Mouse (Mus musculus) left cerebral cortex, adult 18-20 months (tissue): ENCODE measurements at regions not wholly inside any gene's neighbourhood (a gene's known extent, or its start where the extent isn't known, plus 50 kb on each side); places are given as distances from the start of the nearest gene placed in this dataset.
"Not testable (repeated sequence)": the region's sequence is repeated elsewhere in the genome, so short reads cannot be mapped to it uniquely, and the experiment has no call there.

Source experiments
- DNase-seq, 2 experiments: peaks; one replicate each; pipeline ENCODE4 v3.0.0; 2021 to 2022; ENCODE audit warnings: low spot score in 2 of 2, mixed read lengths in 1 of 2

DNA sequence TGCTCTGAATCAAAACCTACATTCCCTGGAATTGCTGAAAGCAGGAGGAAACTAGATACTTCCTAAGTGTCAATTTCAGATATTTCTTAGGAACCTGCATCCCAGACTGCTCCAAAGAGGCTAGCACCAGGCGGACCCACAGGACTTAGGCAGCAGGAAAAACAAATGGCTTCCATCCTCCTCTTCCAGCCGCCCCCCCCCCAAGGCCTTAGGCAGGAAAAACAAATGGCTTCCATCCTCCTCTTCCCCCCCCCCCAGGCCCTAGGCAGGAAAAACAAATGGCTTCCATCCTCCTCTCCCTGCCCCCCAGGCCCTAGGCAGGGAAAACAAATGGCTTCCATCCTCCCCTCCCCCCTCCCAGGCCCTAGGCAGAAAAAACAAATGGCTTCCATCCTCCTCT is 64.5 kb upstream of the Nap1l2 start:
- no peak for DNase-seq

GRCm38 (mm10) chrX:103251478-103251877 is 65.0 kb upstream of the Nap1l2 start:
- not testable (repeated sequence) for DNase-seq

GRCm38 (mm10) chrX:103252056-103252850 is 65.8 kb upstream of the Nap1l2 start:
- not testable (repeated sequence) for DNase-seq

DNA sequence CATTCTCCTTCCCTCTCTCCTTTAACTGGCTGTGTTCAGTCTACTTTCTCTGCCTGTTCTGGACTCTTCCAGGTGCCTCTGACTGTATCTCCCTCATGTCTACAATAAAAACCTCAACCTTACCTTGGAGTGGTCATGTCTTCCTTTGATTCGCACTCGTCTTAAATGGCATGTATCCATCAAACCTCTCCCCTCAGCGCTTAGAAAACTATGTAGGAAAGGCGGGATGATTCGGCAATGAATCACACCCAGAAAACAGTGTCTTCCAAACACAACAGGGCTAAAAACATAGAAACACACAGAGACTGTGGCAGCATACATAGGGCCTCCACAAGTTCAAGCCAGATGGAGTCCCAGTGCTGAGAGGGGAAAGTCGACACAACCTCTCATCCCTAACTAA is 66.4 kb upstream of the Nap1l2 start:
- no peak for DNase-seq

GRCm38 (mm10) chrX:103254867-103255266 is 66.3 kb upstream of the Cdx4 start:
- no peak for DNase-seq

GRCm38 (mm10) chrX:103259882-103260281 is 61.3 kb upstream of the Cdx4 start:
- DNase-seq = peak; percentile 5 to 23
